Mouse (Mus musculus) layer of hippocampus, adult 11-12 months (tissue): ENCODE data around the gene Nudt15.

Experiments
- DNase-seq: peaks from one replicate; pipeline ENCODE4 v3.0.0; 2022; ENCODE audit warnings: low spot score

Gene Nudt15

DNA sequence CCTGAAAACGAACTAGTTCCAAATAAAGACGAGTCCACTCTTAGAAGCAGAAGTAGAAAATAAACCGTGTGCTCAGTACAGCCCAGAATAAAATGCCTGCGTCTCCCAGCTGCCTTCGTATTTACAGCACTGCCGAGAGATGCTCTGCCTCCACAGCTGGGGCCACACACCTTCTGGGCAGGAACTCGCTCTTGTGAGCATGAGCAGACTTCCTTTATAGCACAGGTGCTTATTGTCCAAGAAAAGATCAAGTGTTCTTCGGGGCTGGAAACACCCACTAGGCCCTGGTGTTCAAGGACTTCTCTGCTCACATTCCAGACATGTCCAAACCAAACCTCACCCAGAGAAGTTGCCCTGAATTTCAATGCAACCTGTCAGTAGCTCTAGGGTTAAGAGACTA, 77.4 kb downstream of the Nudt15 start:
- no peak for DNase-seq

DNA sequence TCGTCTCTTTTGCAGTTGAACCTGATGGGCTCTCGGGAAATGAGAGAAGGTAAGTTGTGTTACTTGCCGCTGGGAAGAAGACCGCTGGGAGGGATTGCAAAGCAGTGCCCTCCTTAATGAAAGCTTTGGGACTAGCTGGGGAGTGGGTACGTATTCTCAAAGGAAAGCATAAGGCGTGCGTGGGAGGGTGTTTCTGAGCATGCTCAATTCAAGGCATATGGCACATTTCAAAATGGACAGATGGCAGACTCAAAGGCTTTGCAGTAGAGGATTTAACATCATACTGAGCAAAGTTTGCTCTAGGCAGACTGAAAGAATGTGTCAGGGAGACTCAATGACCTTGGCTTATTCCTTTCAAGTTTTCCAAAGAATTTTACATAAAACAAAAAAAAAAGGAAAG, 78.5 kb downstream of the Nudt15 start:
- peak; percentile 88 for DNase-seq
